Mouse (Mus musculus) liver, embryonic 11.5 days (tissue): Measurements from ENCODE around the gene Kcnk6. TPM values are rescaled to one million over a fixed set of nuclear protein-coding genes. Genes with fewer than 3 reads are reported as not detected.
"Not testable (repeated sequence)": the region's sequence is repeated elsewhere in the genome, so short reads cannot be mapped to it uniquely, and the experiment has no call there.

Experiments
- ATAC-seq: fragments of 200-750 bp; cut with Nextera tagmentation; replicated peaks from 2 replicates; pipeline ENCODE4 v1.8.0; 2017; ENCODE audit warnings: moderate number of reproducible peaks, mild to moderate bottlenecking, moderate TSS enrichment, moderate library complexity; ENCODE audit not compliant: low FRiP score
- DNase-seq: peaks from one replicate; pipeline ENCODE4 v3.0.0-alpha.2; 2017; ENCODE audit warnings: low spot score
- H3K27ac ChIP-seq: fragments of 300-500 bp; sonication (generic); 2 replicates; pipeline ENCODE4 v1.5.1; 2014; ENCODE audit warnings: mild to moderate bottlenecking, low read depth, low read length, control low read depth
- H3K27me3 ChIP-seq: fragments of 300-500 bp; sonication (generic); replicated peaks from 2 replicates; pipeline ENCODE4 v1.6.1; 2014; ENCODE audit warnings: low read length, mixed read lengths; ENCODE audit not compliant: control insufficient read depth, insufficient read depth
- H3K36me3 ChIP-seq: fragments of 300-500 bp; sonication (generic); 2 replicates; pipeline ENCODE4 v1.6.1; 2014; ENCODE audit warnings: mild to moderate bottlenecking, low read length, moderate library complexity, mixed read lengths; ENCODE audit not compliant: control insufficient read depth, insufficient read depth
- H3K4me1 ChIP-seq: fragments of 300-500 bp; sonication (generic); replicated peaks from 2 replicates; pipeline ENCODE4 v1.6.1; 2014; ENCODE audit warnings: low read length, mixed read lengths; ENCODE audit not compliant: control insufficient read depth, insufficient read depth
- H3K4me2 ChIP-seq: fragments of 300-500 bp; sonication (generic); 2 replicates; pipeline ENCODE4 v1.6.1; 2014; ENCODE audit warnings: mild to moderate bottlenecking, control low read depth, moderate library complexity
- H3K4me3 ChIP-seq: fragments of 300-500 bp; sonication (generic); 2 replicates; pipeline ENCODE4 v1.5.1; 2014; ENCODE audit warnings: low read depth, low read length, control low read depth
- H3K9ac ChIP-seq: fragments of 300-500 bp; sonication (generic); 2 replicates; pipeline ENCODE4 v1.6.1; 2014; ENCODE audit warnings: low read depth, low read length, control low read depth
- H3K9me3 ChIP-seq: fragments of 300-500 bp; sonication (generic); 2 replicates; pipeline ENCODE4 v1.6.1; 2016; ENCODE audit warnings: low read length, inconsistent platforms, mixed read lengths; ENCODE audit not compliant: control insufficient read depth
- WGBS: fragments of 180-500 bp; shearing (Covaris S2); extraction: QIAGEN DNeasy Blood & Tissue Kit; methylation state at CpG from one replicate; pipeline ENCODE4 v1.1.7; 2014; 5-methylcytosine and 5-hydroxymethylcytosine counted together
- polyA plus RNA-seq: library from polyadenylated mRNA; unstranded; fragments of >200 nt; fragmentation: Nextera tagmentation; extraction: Ambion mirVana; gene quantifications from 2 replicates; pipeline ENCODE4 v1.2.1, GENCODE M21; 2014

Gene Kcnk6
- polyA plus RNA-seq, 1 experiment from 2014 or later, result 2.0 TPM

DNA sequence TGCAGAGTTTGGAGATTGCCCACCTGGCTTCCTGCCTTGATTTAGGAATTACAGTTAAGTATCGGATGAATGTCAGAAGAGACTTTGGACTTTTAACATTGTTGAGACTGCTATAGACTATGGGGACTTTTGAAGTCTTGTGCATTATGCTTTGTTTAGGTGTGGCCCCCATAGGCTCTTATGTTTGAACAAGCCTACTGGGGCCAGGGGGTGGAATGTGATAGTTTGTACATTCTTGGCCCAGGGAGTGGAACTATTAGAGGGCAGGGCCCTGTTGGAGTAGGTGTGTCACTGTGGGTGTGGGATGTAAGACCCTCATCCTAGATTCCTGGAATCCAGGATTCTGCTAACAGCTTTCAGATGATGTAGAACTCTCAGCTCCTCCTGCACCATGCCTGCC lies 38.1 kb downstream of the Kcnk6 start:
- DNase-seq, H3K27ac ChIP-seq, H3K9ac ChIP-seq, H3K9me3 ChIP-seq, ATAC-seq, H3K4me1 ChIP-seq, H3K27me3 ChIP-seq, H3K4me3 ChIP-seq, H3K4me2 ChIP-seq, H3K36me3 ChIP-seq: not testable (repeated sequence)
- WGBS, result 89% methylated on average over 1 of the region's 1 CpGs

DNA sequence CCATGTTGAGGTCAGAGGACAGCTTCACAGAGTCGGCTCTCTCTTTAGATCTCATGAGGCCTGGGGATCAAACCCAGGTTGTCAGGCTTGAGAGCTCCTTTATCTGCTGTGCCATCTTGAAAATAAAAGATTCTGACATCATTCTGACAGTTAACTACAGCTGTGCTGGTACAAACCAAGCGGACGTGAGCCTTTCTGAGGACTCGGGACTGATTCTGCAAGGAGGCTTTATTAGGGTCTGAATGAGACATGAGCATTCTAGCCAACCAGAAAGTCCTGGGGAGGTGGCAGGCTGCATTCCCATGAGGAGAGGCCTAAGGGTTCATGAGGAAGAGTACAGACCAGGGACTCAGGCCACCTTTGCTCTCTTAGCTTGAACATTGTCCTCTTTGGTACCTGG lies 51.0 kb downstream of the Kcnk6 start:
- ATAC-seq, DNase-seq, H3K9ac ChIP-seq, H3K9me3 ChIP-seq, H3K36me3 ChIP-seq, H3K4me2 ChIP-seq, H3K27me3 ChIP-seq, H3K4me3 ChIP-seq, H3K27ac ChIP-seq: not testable (repeated sequence)
- H3K4me1 ChIP-seq, result peaks cover 11% of the 10 kb centered on the region
- WGBS, result 87% methylated on average over 4 of the region's 4 CpGs

DNA sequence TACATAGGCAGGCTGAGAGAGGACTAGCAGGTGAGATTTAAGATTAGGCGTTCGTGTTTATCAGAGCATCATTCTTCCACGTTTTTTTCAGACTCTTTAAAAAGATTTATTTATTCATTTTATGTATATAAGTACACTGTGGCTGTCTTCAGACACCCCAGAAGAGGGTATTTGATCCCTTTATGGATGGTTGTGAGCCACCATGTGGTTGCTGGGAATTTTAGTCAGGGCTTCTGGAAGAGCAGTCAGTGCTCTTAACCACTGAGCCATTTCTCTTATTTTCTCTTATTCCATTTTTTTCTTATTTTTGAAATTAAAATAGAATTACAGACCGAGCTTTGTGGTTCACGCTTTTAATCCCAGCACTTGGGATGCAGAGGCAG lies 51.5 kb downstream of the Kcnk6 start:
- H3K27ac ChIP-seq, result no peak overlapping the region
- H3K4me2 ChIP-seq, result peak overlapping the region; percentile 95
- 41% methylated on average over 5 of the region's 5 CpGs for WGBS
- peak overlapping the region; percentile 92 for H3K4me3 ChIP-seq
- H3K4me1 ChIP-seq, result peaks cover 11% of the 10 kb centered on the region
- no peak overlapping the region for H3K9ac ChIP-seq
- peaks cover 5% of the 10 kb centered on the region; the same call in 1 of the 2 replicates for H3K36me3 ChIP-seq
- no peak for DNase-seq
- no peak for ATAC-seq
- no peaks in the 10 kb centered on the region for H3K27me3 ChIP-seq
- H3K9me3 ChIP-seq, result no peaks in the 10 kb centered on the region

DNA sequence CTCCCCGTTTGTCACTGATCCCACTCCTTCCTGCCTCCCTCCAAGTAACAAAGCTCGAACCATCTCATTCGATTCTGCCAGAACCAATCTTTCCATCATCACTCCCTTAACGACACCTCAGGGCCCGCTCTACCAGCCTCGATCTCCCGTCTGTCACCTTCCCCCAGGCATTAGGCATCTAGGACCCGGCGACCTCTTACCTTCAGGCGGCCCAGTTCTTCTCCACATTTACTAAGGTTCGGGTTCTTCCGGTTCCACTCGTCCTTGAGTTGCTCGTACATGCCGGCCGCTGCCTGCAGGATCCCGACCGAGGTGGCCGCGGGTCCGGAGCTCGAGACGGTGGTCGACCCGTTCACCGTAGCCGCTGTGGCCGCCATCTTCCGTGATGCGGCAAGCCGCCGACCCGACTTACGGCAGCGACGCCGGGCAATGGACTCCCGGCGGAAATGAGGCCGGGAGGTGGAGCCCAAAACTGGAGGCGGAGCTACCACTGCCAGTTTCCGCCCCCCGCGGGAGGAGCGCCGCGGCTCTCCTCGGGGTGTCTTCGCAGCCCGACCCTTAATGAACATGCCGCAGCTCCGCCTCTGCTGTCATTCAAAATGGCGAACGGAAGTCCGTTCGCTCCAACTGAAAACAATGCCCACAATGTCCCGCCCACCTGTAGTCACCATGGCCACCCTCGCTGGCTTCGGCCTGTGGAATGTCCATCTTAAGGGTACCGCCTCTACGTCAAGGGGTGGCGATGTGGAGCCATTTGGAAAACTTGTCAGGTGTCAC lies 52.0 kb downstream of the Kcnk6 start, which contains the start of gene Psmd8:
Psmd8 (minus strand) TSS at position 625 of the 777 bp plus-strand sequence.
- Histone ChIP-seq H3K4me2 (peak within 1 kb of the TSS; percentile 95), H3K4me1 (peaks cover 11% of the 10 kb centered on the region), H3K9ac (peak within 1 kb of the TSS; percentile 86), H3K27me3 (no peaks in the 10 kb centered on the region), H3K9me3 (no peaks in the 10 kb centered on the region), H3K4me3 (peak within 1 kb of the TSS; percentile 92), H3K27ac (peak within 1 kb of the TSS; percentile 58; the same call in 1 of the 2 replicates), H3K36me3 (peaks cover 10% of the 10 kb centered on the region)
- under 1% methylated on average over 62 of the region's 62 CpGs for WGBS
- ATAC-seq (peak; percentile 92), DNase-seq (peak; percentile 96)

DNA sequence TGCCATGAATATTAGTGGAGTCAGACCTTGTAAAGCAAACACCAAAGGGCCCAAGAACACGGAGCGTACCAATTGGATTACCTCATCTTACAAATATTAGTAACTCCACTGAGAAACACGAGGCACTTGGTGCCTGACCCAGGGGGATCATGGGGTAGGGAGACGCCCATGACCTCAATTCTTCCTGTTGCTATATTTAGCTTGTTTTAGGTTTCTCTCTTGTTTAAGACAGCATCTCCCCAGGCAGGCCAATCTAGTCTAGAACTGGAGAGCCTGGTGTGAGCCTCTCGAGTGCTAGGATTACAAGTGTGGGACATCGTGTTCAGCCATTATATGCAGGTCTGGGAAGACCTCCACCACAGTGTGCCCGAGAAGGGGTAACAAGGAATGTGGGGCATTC lies 53.0 kb downstream of the Kcnk6 start:
- H3K4me2 ChIP-seq, result peak overlapping the region; percentile 95
- no peak for ATAC-seq
- H3K36me3 ChIP-seq, result peaks cover 17% of the 10 kb centered on the region
- DNase-seq, result no peak
- peak overlapping the region; percentile 92 for H3K4me3 ChIP-seq
- WGBS, result 30% methylated on average over 7 of the region's 7 CpGs
- peaks cover 11% of the 10 kb centered on the region for H3K4me1 ChIP-seq
- no peaks in the 10 kb centered on the region for H3K27me3 ChIP-seq
- H3K9ac ChIP-seq, result peak overlapping the region; percentile 86
- H3K27ac ChIP-seq, result peak overlapping the region; percentile 58; the same call in 1 of the 2 replicates
- H3K9me3 ChIP-seq, result no peaks in the 10 kb centered on the region

DNA sequence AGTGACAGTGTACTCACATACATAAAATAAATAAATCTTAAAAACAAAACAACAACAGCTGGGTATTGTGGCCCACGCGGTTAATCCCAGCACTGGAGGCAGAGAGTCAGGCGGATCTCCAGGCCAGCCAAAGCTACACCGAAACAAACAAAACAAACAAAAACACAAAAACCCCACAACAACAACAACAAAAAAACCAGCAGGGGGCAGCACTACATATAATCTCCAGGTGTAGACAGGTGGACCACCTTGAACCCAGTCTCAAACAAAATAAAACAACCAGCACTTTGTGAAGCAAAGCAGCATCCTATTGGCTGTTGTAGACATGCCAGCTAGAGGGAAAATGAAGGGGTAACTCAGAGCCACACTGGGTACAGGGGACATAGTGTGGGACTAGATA lies 54.2 kb downstream of the Kcnk6 start:
- no peak for ATAC-seq
- H3K4me3 ChIP-seq, result no peak overlapping the region
- DNase-seq, result no peak
- peaks cover 24% of the 10 kb centered on the region for H3K36me3 ChIP-seq
- no peaks in the 10 kb centered on the region for H3K9me3 ChIP-seq
- H3K27me3 ChIP-seq, result peaks cover 8% of the 10 kb centered on the region
- H3K4me1 ChIP-seq, result peaks cover 11% of the 10 kb centered on the region
- 88% methylated on average over 4 of the region's 4 CpGs for WGBS
- no peak overlapping the region for H3K27ac ChIP-seq
- H3K9ac ChIP-seq, result no peak overlapping the region
- peak overlapping the region; percentile 95; the same call in 1 of the 2 replicates for H3K4me2 ChIP-seq

DNA sequence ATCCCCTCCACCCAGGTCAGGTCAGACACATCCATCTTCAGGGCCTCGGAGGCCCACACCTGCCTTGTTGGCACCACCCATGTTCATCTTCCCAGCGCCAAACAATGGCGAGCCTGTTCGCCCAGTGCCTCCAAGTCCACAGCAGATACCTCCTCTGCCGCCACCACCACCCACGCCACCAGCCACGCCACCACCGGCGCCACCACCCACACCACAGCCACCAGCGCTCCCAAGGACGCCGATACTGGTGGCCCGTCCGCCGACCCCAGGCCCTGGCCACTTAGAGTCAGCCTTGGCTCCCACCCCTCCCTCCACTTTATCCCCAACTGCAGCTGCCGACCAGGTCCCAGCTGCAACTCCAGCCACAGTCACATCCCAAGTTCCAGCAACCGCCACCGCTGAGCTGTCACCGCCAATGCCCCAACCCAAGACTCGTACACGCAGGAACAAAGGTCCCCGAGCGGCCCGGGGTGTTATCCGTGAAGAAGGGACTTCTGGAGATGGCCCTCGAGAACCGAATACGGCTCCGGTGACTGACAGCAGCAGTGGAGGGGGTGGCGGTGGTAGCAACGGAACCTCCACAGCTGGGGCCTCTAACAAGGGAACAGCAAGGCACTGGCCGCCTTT lies 59.8 kb downstream of the Kcnk6 start:
- ATAC-seq, result no peak
- H3K27ac ChIP-seq, result no peak overlapping the region
- 37% methylated on average over 32 of the region's 32 CpGs for WGBS
- peaks cover 50% of the 10 kb centered on the region for H3K27me3 ChIP-seq
- peaks cover 24% of the 10 kb centered on the region for H3K36me3 ChIP-seq
- H3K9me3 ChIP-seq, result no peaks in the 10 kb centered on the region
- peak overlapping the region; percentile 87 for H3K4me2 ChIP-seq
- no peak overlapping the region for H3K9ac ChIP-seq
- H3K4me1 ChIP-seq, result peaks cover 26% of the 10 kb centered on the region
- H3K4me3 ChIP-seq, result no peak overlapping the region
- peak; percentile 46 for DNase-seq
